ENCODE assay signal across 12 mouse cellular contexts in genomic region chr13:64107535-64107934, GRCm38 (mm10). TPM values are rescaled to one million over a fixed set of nuclear protein-coding genes. Genes with fewer than 3 reads are reported as not detected.
DNase-seq lines count a peak whose midpoint lies in the region; ATAC-seq and TF ChIP-seq lines count a peak whose summit lies in the region.
"Had no signal": no experiment of that assay in that cellular context is flagged by ENCODE, and none has a peak within 500 bp of the region (broad histone marks: within the 10 kb centered on the region; RNA-seq: fewer than 3 reads in every experiment).

No protein-coding gene starts in this region.

- no peak for ATAC-seq in heart, embryonic 13.5 days (ENCODE audit: extremely low read depth, insufficient number of reproducible peaks, low FRiP score, low TSS enrichment)
- ATAC-seq in hindbrain, embryonic 12.5 days (ENCODE audit: low FRiP score): peak; percentile 83
- peak; percentile 81 for ATAC-seq in midbrain, embryonic 12.5 days (ENCODE audit: low FRiP score, low read depth)
- no peak for ATAC-seq in frontal cortex, adult (ENCODE audit: low TSS enrichment)
- ATAC-seq in intestine, postnatal 0 days: no peak

- in situ Hi-C loops in ES-E14 (cut with MboI; ENCODE audit: low sequenced_read_pairs in 2 of 2, unreplicated experiment in 2 of 2): no loop called here

- no peaks in the 10 kb centered on the region for H3K9me3 ChIP-seq in heart, embryonic 13.5 days
- H3K9me3 ChIP-seq in ES-E14 (ENCODE audit: control insufficient read depth, insufficient read depth, low read depth, low read length): no peaks in the 10 kb centered on the region
- H3K9me3 ChIP-seq in hindbrain, embryonic 12.5 days (replicated peaks): no peaks in the 10 kb centered on the region
- no peaks in the 10 kb centered on the region for H3K9me3 ChIP-seq in midbrain, embryonic 12.5 days
- no peaks in the 10 kb centered on the region for H3K9me3 ChIP-seq in intestine, postnatal 0 days (ENCODE audit: control insufficient read depth)

- H3K36me3 ChIP-seq in heart, embryonic 13.5 days: peaks cover 7% of the 10 kb centered on the region
- H3K36me3 ChIP-seq in ES-E14 (ENCODE audit: control insufficient read depth, insufficient read depth, low read length, poor library complexity, severe bottlenecking): no peaks in the 10 kb centered on the region
- no peaks in the 10 kb centered on the region for H3K36me3 ChIP-seq in hindbrain, embryonic 12.5 days
- H3K36me3 ChIP-seq in midbrain, embryonic 12.5 days: no peaks in the 10 kb centered on the region
- H3K36me3 ChIP-seq in intestine, postnatal 0 days (ENCODE audit: control insufficient read depth, insufficient read depth): 0 out of 2 replicates have a peak, but pooled peaks cover 5% of the 10 kb centered on the region

- no peak for DNase-seq in heart, postnatal 14 days
- no peak for DNase-seq in ES-E14 (ENCODE audit: low read depth, low spot score)
- no peak for DNase-seq in frontal cortex, postnatal 36 days (ENCODE audit: low spot score in 2 of 2)

- WGBS in heart, embryonic 13.5 days: 40% methylated on average over 8 of the region's 8 CpGs
- 7% methylated on average over 8 of the region's 8 CpGs for WGBS in hindbrain, embryonic 12.5 days
- 15% methylated on average over 8 of the region's 8 CpGs for WGBS in midbrain, embryonic 12.5 days
- whole genome bisulfite sequencing in intestine, postnatal 0 days: 61% methylated on average over 8 of the region's 8 CpGs

- peaks cover 13% of the 10 kb centered on the region for H3K4me1 ChIP-seq in heart, embryonic 13.5 days
- H3K4me1 ChIP-seq in ES-E14 (ENCODE audit: control insufficient read depth in 2 of 2, insufficient read depth in 2 of 2, low read length in 2 of 2, poor library complexity in 1 of 2): peaks cover 1 to 4% of the 10 kb centered on the region in 2 experiments; a peak in 1 of 4 replicates
- peaks cover 20% of the 10 kb centered on the region for H3K4me1 ChIP-seq in hindbrain, embryonic 12.5 days
- H3K4me1 ChIP-seq in midbrain, embryonic 12.5 days: peaks cover 15% of the 10 kb centered on the region; the same call in 1 of the 2 replicates
- 0 out of 2 replicates have a peak, but pooled peaks cover 4% of the 10 kb centered on the region for H3K4me1 ChIP-seq in intestine, postnatal 0 days (replicated peaks; ENCODE audit: control insufficient read depth, insufficient read depth, low read length)

- H3K9ac ChIP-seq in heart, embryonic 13.5 days: peak overlapping the region; percentile 45; the same call in 1 of the 2 replicates
- H3K9ac ChIP-seq in ES-E14 (ENCODE audit: insufficient read depth, low read depth, low read length, poor library complexity, severe bottlenecking): no peak overlapping the region
- H3K9ac ChIP-seq in hindbrain, embryonic 12.5 days: peak overlapping the region; percentile 18; the same call in 1 of the 2 replicates
- no peak overlapping the region for H3K9ac ChIP-seq in midbrain, embryonic 12.5 days (replicated peaks)
- H3K9ac ChIP-seq in intestine, postnatal 0 days (ENCODE audit: low read depth, low read length): no peak overlapping the region

- no peak overlapping the region for H3K4me3 ChIP-seq in heart, embryonic 13.5 days
- H3K4me3 ChIP-seq in ES-E14 (ENCODE audit: insufficient read depth in 1 of 2, low read depth in 1 of 2, low read length in 2 of 2, poor library complexity in 1 of 2, severe bottlenecking in 1 of 2): no peak overlapping the region
- no peak overlapping the region for H3K4me3 ChIP-seq in hindbrain, embryonic 12.5 days
- no peak overlapping the region for H3K4me3 ChIP-seq in midbrain, embryonic 12.5 days
- no peak overlapping the region for H3K4me3 ChIP-seq in intestine, postnatal 0 days (ENCODE audit: low read depth, low read length)

- TF ChIP-seq CTCF in intestine, postnatal 0 days (IDR thresholded peaks at IDR 0.05; ENCODE audit: low read depth): no peak

- H3K27ac ChIP-seq in heart, embryonic 13.5 days (replicated peaks): no peak overlapping the region
- no peak overlapping the region for H3K27ac ChIP-seq in ES-E14 (ENCODE audit: insufficient read depth, low read depth, low read length, poor library complexity, severe bottlenecking)
- H3K27ac ChIP-seq in hindbrain, embryonic 12.5 days: peak overlapping the region; percentile 49; the same call in 1 of the 2 replicates
- no peak overlapping the region for H3K27ac ChIP-seq in midbrain, embryonic 12.5 days (replicated peaks)
- no peak overlapping the region for H3K27ac ChIP-seq in intestine, postnatal 0 days (ENCODE audit: low read depth, low read length)

- no peaks in the 10 kb centered on the region for H3K27me3 ChIP-seq in heart, embryonic 13.5 days (replicated peaks)
- peaks cover 12% of the 10 kb centered on the region for H3K27me3 ChIP-seq in hindbrain, embryonic 12.5 days
- peaks cover 22% of the 10 kb centered on the region for H3K27me3 ChIP-seq in midbrain, embryonic 12.5 days
- H3K27me3 ChIP-seq in intestine, postnatal 0 days (replicated peaks; ENCODE audit: control insufficient read depth, insufficient read depth, low read length): no peaks in the 10 kb centered on the region

- 0 out of 2 replicates have a peak overlapping the region, but pooled peaks have one; percentile 12 for H3K4me2 ChIP-seq in heart, embryonic 13.5 days
- H3K4me2 ChIP-seq in hindbrain, embryonic 12.5 days (replicated peaks): peak overlapping the region; percentile 36
- H3K4me2 ChIP-seq in midbrain, embryonic 12.5 days (replicated peaks): no peak overlapping the region
- H3K4me2 ChIP-seq in intestine, postnatal 0 days (replicated peaks; ENCODE audit: low read depth): no peak overlapping the region

- intact Hi-C loops in heart, postnatal 14 days (cut with DNase I): no loop called here

TF ChIP-seq in ES-E14, 5 proteins besides CTCF, POLR2A, EP300 and RAD21:
- TF ChIP-seq ZNF384 (IDR thresholded peaks at IDR 0.05; ENCODE audit: low read depth, low read length) (0 out of 2 replicates have a peak, but pooled peaks have one; percentile 42), CHD2 (IDR thresholded peaks at IDR 0.05; ENCODE audit: low read depth, low read length) (no peak)
TF ChIP-seq in ES-E14: peak in this region for 1.

RNA-seq across cellular contexts. Expression of gene Hsd17b3, which starts 18.5 kb away (rescaled TPM):
- polyA plus RNA-seq in heart, embryonic 13.5 days (2015; fragmentation: Nextera tagmentation; extraction: Ambion mirVana): not detected in 2 replicates
- not detected for total RNA-seq in heart, postnatal 14 days (2021)
- 0.36 TPM in 1 of 2 replicates, not detected in the other for total RNA-seq in ES-E14 (2012; rRNA removed)
- not detected in 2 replicates for polyA plus RNA-seq in hindbrain, embryonic 12.5 days (2016; fragmentation: Nextera tagmentation; extraction: Ambion mirVana)
- polyA plus RNA-seq in midbrain, embryonic 12.5 days (2016; fragmentation: Nextera tagmentation; extraction: Ambion mirVana): 0.51 TPM in 1 of 2 replicates, not detected in the other
- polyA plus RNA-seq in intestine, postnatal 0 days (2015; fragmentation: Nextera tagmentation; extraction: Ambion mirVana): 0.31 and 0.41 TPM in 2 replicates
- total RNA-seq: heart, postnatal 10 days; layer of hippocampus, postnatal 25 days; monocyte, adult 5-6 weeks had no signal
- polyA plus RNA-seq: spleen, adult 2 months had no signal

RNA-seq across cellular contexts. Expression of gene Slc35d2, which starts 21.6 kb away (rescaled TPM):
- 4.5 and 5.5 TPM in 2 replicates for polyA plus RNA-seq in heart, embryonic 13.5 days (2015; fragmentation: Nextera tagmentation; extraction: Ambion mirVana)
- total RNA-seq in heart, postnatal 14 days (2021): 1 to 10 TPM; 1.4 to 1.8 TPM
- total RNA-seq in ES-E14 (2012; rRNA removed): 7.1 and 9.4 TPM in 2 replicates
- polyA plus RNA-seq in hindbrain, embryonic 12.5 days (2016; fragmentation: Nextera tagmentation; extraction: Ambion mirVana): 4.7 and 5.9 TPM in 2 replicates
- polyA plus RNA-seq in midbrain, embryonic 12.5 days (2016; fragmentation: Nextera tagmentation; extraction: Ambion mirVana): 1.7 and 4.0 TPM in 2 replicates
- 11.9 and 12.6 TPM in 2 replicates for polyA plus RNA-seq in intestine, postnatal 0 days (2015; fragmentation: Nextera tagmentation; extraction: Ambion mirVana)

RNA-seq across cellular contexts. Expression of gene Zfp367, which starts 45.5 kb away (rescaled TPM):
- 20.9 and 21.9 TPM in 2 replicates for polyA plus RNA-seq in heart, embryonic 13.5 days (2015; fragmentation: Nextera tagmentation; extraction: Ambion mirVana)
- total RNA-seq in heart, postnatal 14 days (2021): 10 to 100 TPM; 19.4 to 20.3 TPM
- total RNA-seq in ES-E14 (2012; rRNA removed): 18.0 and 24.8 TPM in 2 replicates
- 13.8 and 14.0 TPM in 2 replicates for polyA plus RNA-seq in hindbrain, embryonic 12.5 days (2016; fragmentation: Nextera tagmentation; extraction: Ambion mirVana)
- 20.7 and 22.6 TPM in 2 replicates for polyA plus RNA-seq in midbrain, embryonic 12.5 days (2016; fragmentation: Nextera tagmentation; extraction: Ambion mirVana)
- 8.9 and 9.5 TPM in 2 replicates for polyA plus RNA-seq in intestine, postnatal 0 days (2015; fragmentation: Nextera tagmentation; extraction: Ambion mirVana)

RNA-seq across cellular contexts. Expression of gene Habp4, which starts 54.1 kb away (rescaled TPM):
- polyA plus RNA-seq in heart, embryonic 13.5 days (2015; fragmentation: Nextera tagmentation; extraction: Ambion mirVana): 50.1 and 53.9 TPM in 2 replicates
- total RNA-seq in heart, postnatal 14 days (2021): 10 to 100 TPM; 42.5 to 43.5 TPM
- 4.3 and 5.3 TPM in 2 replicates for total RNA-seq in ES-E14 (2012; rRNA removed)
- 38.0 TPM in 2 replicates for polyA plus RNA-seq in hindbrain, embryonic 12.5 days (2016; fragmentation: Nextera tagmentation; extraction: Ambion mirVana)
- 26.8 and 28.4 TPM in 2 replicates for polyA plus RNA-seq in midbrain, embryonic 12.5 days (2016; fragmentation: Nextera tagmentation; extraction: Ambion mirVana)
- polyA plus RNA-seq in intestine, postnatal 0 days (2015; fragmentation: Nextera tagmentation; extraction: Ambion mirVana): 11.8 and 12.7 TPM in 2 replicates

Comparison
In these comparisons a context has a peak if more than half of its experiments do, and no peak if none do; other contexts are left out.
1. ATAC-seq: peak in hindbrain, embryonic 12.5 days (single experiment) and midbrain, embryonic 12.5 days (single experiment); none in heart, embryonic 13.5 days (single experiment), frontal cortex, adult (single experiment) and intestine, postnatal 0 days (single experiment).
2. H3K4me2 ChIP-seq: peak in heart, embryonic 13.5 days (single experiment) and hindbrain, embryonic 12.5 days (single experiment); none in midbrain, embryonic 12.5 days (single experiment) and intestine, postnatal 0 days (single experiment).
3. H3K9ac ChIP-seq: peak in heart, embryonic 13.5 days (single experiment) and hindbrain, embryonic 12.5 days (single experiment); none in ES-E14 (single experiment), midbrain, embryonic 12.5 days (single experiment) and intestine, postnatal 0 days (single experiment).